Mouse (Mus musculus): Measurements from ENCODE around the gene Tmed4.

- TF ChIP-seq CTCF (IDR thresholded peaks at IDR 0.05; ENCODE audit: low read depth, low read length) (no peak), POLR2A (IDR thresholded peaks at IDR 0.05; ENCODE audit: extremely low read depth, insufficient read depth, low read length) (no peak)
Observed at GRCm38 (mm10) chr11:6313874-6314406, 39.3 kb upstream of the Tmed4 start.
